Mouse (Mus musculus): ENCODE data around the gene Rad51d.
A peak's percentile ranks its signal among the peaks of the same experiment; 100 is the strongest.
"Not testable (repeated sequence)": the region's sequence is repeated elsewhere in the genome, so short reads cannot be mapped to it uniquely, and the experiment has no call there.

Rad51d gene

DNA sequence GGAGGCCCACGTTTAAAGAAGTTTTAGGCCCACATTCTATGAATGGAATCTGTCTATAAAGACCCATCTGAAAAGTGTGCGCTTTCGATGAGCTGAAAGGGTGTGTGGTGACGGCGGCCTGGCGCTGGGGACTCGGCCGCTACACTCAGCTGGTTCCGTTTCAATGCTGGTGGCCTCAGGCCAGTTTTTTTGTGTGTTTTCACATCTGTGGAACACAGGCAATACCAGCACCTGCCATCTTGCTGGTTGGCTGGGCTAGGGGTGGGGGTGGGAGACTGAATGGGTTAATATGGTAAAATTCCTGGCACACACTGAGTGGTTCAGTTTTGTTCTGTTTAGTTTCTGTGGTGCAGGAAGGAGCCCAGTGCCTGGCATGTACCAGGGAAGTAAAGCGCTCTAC is 34.4 kb downstream of the Rad51d start:
- DNase-seq (ENCODE audit: low read depth, low spot score) = no peak

DNA sequence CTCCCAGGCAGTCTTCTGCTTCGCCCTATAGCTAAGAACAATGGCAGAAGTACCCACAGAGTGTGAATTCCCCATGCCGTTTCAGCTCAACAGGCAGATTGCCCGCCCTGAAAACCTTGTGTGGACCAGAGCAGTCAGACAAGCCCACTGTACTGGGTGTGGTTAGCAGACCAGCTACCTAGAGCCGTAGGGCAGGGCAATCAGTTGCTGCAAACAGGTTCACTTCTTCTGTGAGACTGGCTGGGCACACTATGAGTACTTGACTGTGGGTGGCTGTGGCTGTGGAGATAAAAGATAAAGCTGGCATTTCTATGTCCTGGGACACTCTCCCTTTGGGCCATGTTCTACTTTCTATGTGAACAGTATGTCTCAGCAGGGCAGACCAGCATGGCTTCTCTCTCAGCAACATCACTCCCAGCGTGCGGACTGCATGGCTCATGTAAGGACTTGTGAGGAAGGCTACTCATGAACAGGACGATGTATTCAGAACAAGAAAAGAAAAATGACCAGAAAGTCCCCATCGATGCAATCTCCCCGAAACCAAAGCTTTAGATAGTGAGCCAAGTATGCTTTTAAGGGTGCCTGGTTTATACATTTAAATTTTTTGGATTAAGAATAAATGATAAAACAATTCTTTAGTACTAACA is 35.0 kb downstream of the Rad51d start:
- DNase-seq (ENCODE audit: low read depth, low spot score) = peak; percentile 57

DNA sequence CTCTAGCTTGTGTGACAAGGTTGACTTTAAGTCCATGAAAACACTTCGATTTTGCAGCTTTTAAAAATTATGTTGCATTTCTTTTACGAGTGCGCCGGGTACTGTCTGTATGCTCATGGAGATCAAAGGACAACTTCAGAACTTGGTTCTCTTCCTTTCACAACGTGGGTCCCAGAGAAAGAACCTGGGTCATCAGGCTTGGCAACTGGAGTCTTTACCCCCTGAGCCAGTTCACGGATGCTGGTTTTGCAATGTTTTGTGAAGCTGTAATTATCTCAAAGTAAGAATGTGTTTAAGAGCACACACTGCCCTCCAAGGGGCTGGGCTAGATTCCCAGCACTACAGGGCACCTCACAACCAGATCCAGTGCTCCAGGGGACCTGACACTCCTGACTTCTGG is 36.3 kb downstream of the Rad51d start:
- DNase-seq (ENCODE audit: low read depth, low spot score) = no peak

- no peak for DNase-seq (ENCODE audit: low read depth, low spot score)
Observed at GRCm38 (mm10) chr11:82852958-82853357, 37.5 kb downstream of the Rad51d start.

DNA sequence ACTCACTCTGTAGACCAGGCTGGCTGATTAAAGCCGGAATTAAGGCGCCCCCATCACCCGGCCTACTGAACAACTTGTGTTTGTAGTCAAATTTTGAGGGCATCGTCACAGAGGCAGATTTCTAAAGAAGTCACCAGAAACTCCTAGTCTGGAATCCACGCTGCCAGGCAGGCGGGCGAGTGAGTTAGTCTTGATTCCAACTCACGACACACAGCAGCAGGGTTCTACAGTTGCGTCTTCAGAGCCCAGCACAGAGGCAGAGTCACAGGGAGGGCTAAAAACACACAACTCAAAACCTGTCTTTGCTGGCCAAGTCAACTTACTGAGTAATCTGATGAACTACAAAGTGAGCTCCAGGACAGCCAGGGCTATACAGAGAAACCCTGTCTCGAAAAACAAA is 37.9 kb downstream of the Rad51d start:
- no peak for DNase-seq (ENCODE audit: low read depth, low spot score)

DNA sequence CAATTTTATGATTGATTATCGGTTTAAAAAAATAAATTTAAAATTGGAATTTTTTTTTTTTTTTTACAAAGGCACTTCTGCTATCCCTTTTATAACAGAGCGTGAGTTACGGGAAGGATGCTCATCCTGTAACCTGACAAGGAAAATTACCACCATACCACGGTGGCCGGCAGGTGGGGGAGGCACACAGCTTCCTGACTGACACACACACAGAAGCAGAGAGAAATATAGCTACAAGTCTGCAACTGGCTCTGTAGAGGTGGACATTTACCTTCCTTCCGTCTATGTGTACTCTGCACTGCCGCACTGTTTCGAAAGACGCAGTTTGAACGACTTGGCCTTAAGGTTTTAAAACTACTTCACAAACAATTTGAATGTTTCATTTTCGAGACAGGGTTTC is 38.3 kb downstream of the Rad51d start:
- no peak for DNase-seq (ENCODE audit: low read depth, low spot score)

DNA sequence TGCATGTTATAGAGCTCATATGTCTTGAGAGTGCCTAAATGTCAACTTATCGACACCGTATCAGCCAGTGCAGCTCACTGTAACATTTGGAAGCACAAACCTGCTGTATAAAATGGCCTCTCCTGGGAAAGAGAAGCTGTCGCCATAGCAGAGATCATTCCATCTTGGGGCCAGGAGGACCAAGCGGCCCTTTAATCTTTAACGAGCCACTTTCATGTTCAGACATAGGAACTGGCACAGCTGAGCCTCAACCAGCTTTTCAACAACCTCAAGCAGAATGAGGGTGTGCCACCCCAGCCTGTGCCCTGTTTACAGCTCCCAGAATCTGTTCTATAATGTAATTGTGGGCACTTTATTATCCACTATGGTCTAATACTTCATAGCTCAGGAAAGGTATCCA is 40.2 kb downstream of the Rad51d start:
- no peak for DNase-seq (ENCODE audit: low read depth, low spot score)

GRCm38 (mm10) chr11:82847571-82848000 is 42.8 kb downstream of the Rad51d start:
- peak; percentile 90 for DNase-seq (ENCODE audit: low read depth, low spot score)

GRCm38 (mm10) chr11:82846938-82847337 is 43.5 kb downstream of the Rad51d start:
- DNase-seq (ENCODE audit: low read depth, low spot score) = peak; percentile 40

GRCm38 (mm10) chr11:82846079-82846436 is 44.4 kb downstream of the Rad51d start:
- peak; percentile 76 for DNase-seq (ENCODE audit: low read depth, low spot score)

DNA sequence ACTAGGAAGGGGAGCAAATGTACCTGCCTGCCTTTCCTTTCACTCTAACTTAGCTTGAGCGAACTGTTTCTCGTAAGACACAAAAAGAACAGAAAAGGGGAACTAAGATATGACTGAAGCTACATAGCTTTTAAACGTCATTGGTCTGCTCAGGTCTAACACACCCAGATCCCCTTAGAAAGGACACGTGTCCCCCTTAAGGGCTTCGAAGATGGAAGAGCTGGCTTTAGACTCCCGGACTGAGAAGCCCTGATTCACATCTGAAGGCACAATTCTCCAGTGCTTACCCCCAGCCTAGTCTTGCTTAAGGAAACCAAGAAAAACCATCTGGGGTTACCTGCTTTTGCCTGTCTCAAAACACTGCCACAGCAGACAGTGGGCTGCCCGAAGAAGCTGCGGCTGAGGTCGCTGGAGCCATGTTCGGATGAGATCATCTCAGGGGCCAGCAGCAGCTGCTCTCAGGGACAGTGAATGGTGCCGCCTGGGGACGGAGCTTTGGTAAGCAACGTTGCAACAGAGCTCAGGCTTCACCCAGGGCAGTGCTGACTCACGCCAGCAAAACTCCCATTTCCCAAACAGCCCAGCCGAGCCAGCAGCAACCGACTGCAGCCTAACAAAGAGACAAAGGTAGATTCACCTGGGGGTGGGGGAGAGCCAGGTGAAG is 44.9 kb downstream of the Rad51d start:
- peak; percentile 80 for DNase-seq (ENCODE audit: low read depth, low spot score)

- no peak for DNase-seq (ENCODE audit: low read depth, low spot score)
Observed at GRCm38 (mm10) chr11:82844771-82845414, 45.5 kb downstream of the Rad51d start.

GRCm38 (mm10) chr11:82838511-82838910 is 51.9 kb downstream of the Rad51d start:
- no peak for DNase-seq (ENCODE audit: low read depth, low spot score)

GRCm38 (mm10) chr11:82837848-82838247 is 52.6 kb downstream of the Rad51d start:
- DNase-seq (ENCODE audit: low read depth, low spot score) = no peak

DNA sequence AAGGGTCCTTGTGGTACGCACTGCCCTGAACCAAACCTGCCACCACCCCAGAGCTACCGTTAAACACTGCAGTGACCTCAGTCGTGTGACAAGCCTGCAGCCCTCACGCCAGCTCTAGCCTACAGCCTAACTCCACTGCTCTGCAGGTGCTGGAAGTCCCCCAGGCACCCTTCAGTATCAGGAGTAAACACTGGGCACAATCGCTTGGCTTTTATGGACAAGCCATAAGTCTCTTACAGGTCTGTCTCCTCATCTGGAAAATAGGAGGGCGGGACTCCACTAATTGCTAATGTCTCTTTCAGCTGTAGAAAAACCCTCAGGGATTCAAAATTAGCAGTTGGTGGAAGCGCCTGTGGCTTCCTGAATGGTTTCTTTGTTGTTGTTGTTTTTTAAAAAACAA is 53.2 kb downstream of the Rad51d start:
- DNase-seq (ENCODE audit: low read depth, low spot score) = no peak

DNA sequence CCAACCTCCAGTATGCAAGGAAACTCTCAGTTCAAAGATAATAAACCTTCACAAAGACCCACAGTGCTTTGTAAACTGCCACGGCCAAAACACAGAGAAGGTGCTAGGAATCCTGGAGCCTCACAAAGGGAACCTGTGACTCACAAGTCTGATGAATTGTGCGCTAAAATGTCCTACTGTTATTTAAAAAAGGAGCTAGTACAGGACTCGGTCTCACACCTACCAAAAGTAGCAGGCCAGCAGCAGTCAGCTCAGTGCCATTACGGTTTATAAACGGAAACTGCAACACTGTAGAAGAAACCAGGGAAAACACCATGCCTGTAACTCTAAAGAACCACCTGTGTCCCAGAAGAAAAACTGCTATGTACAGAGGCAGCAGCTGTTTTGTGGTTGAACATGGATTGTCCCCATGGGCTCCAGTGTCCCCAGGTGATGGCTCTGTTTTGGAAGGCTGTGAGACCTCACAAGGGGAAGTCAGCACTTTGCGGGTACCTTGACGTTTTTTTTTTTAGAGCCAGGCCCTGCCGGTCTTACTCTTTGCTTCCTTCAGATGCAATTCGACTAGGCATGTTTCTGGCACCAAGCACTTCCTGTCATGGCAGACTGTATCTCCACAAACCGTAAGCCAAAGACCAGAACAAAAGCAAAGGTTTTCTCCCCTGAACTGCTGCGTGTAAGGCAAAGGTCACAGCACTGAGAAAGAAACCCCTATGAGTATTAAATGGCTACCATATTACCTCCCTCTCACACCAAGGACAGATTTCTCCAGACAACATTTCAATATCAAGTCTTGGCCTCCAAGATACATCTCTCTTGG is 54.6 kb downstream of the Rad51d start:
- no peak for DNase-seq (ENCODE audit: low read depth, low spot score)

GRCm38 (mm10) chr11:82834359-82834758 is 56.1 kb downstream of the Rad51d start:
- not testable (repeated sequence) for DNase-seq (ENCODE audit: low read depth, low spot score)

- DNase-seq (ENCODE audit: low read depth, low spot score) = no peak
Observed at GRCm38 (mm10) chr11:82833929-82834328, 56.5 kb downstream of the Rad51d start.

DNA sequence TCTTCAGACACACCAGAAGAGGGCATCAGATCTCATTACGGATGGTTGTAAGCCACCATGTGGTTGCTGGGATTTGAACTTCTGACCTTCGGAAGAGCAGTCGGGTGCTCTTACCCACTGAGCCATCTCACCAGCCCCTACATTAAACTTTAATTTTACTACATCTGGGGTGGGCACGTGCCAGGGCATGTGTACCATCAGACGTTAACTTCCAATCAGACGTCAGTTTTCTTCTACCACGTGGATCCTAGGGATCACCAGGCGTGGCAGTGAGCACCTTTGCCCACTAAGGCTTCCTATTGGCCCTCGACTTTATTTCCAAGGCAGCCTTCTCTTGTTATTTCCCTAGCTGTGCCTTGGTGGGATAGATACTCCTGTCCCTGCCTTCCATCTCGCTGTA is 58.0 kb downstream of the Rad51d start:
- not testable (repeated sequence) for DNase-seq (ENCODE audit: low read depth, low spot score)

GRCm38 (mm10) chr11:82831008-82831893 is 59.2 kb downstream of the Rad51d start:
- no peak for DNase-seq (ENCODE audit: low read depth, low spot score)

DNA sequence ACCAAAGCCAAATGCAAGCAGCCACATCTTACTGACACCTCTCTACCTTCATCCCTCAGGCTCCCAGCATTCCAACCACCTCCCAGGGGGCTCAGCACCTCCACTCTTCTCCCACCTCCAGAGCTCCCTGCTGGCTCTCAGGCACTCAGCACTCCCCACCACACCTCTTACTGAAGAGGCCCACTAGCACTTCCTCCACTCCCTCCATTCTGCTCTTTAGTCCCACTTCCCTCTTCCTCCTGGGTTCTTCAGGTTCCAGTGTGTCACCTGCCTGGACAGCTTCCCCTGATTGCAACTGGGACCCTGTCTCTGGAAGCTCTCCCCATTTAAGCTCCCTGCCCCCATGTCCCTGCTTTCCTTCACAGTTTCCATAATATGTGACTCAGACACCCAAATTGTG is 63.6 kb downstream of the Rad51d start:
- DNase-seq (ENCODE audit: low read depth, low spot score) = no peak
